Mouse (Mus musculus): ENCODE results near the gene Tmprss7. TPM values are rescaled to one million over a fixed set of nuclear protein-coding genes. Genes with fewer than 3 reads are reported as not detected.
A peak's percentile ranks its signal among the peaks of the same experiment; 100 is the strongest.

Tmprss7 gene
- polyA plus RNA-seq, 1 experiment from 2014 or later: 0.59 TPM

GRCm38 (mm10) chr16:45722460-45722951 lies 29.0 kb upstream of the Tmprss7 start:
- 23% methylated on average over 3 of the region's 3 CpGs for WGBS
- ATAC-seq (ENCODE audit: low FRiP score) (no peak), DNase-seq (ENCODE audit: low spot score) (no peak)

GRCm38 (mm10) chr16:45720022-45720630 lies 26.7 kb upstream of the Tmprss7 start:
- WGBS: 84% methylated on average over 10 of the region's 10 CpGs
- Histone ChIP-seq H3K4me2 (replicated peaks) (peak overlapping the region; percentile 71; the same call in 1 of the 2 replicates), H3K27ac (no peak overlapping the region; the same call in 1 of the 2 replicates), H3K4me3 (replicated peaks; ENCODE audit: low read length) (no peak overlapping the region), H3K9me3 (ENCODE audit: control insufficient read depth, low read length) (no peaks in the 10 kb centered on the region), H3K4me1 (replicated peaks; ENCODE audit: control insufficient read depth, insufficient read depth, low read length) (peaks cover 35% of the 10 kb centered on the region), H3K36me3 (replicated peaks; ENCODE audit: control insufficient read depth, insufficient read depth) (peaks cover 63% of the 10 kb centered on the region), H3K27me3 (ENCODE audit: control insufficient read depth, insufficient read depth, low read length) (no peaks in the 10 kb centered on the region), H3K9ac (no peak overlapping the region)
- no peak for ATAC-seq (ENCODE audit: low FRiP score)
- no peak for DNase-seq (ENCODE audit: low spot score)

More at GRCm38 (mm10) chr16:45722460-45722951, 29.0 kb upstream of the Tmprss7 start:
- peak overlapping the region; percentile 86 for H3K9ac ChIP-seq
- H3K4me3 ChIP-seq (replicated peaks; ENCODE audit: low read length): peak overlapping the region; percentile 52
- peak overlapping the region; percentile 71 for H3K4me2 ChIP-seq (replicated peaks)
- no peaks in the 10 kb centered on the region for H3K27me3 ChIP-seq (ENCODE audit: control insufficient read depth, insufficient read depth, low read length)
- H3K4me1 ChIP-seq (replicated peaks; ENCODE audit: control insufficient read depth, insufficient read depth, low read length): peaks cover 35% of the 10 kb centered on the region
- peaks cover 42% of the 10 kb centered on the region for H3K36me3 ChIP-seq (replicated peaks; ENCODE audit: control insufficient read depth, insufficient read depth)
- peak overlapping the region; percentile 96 for H3K27ac ChIP-seq
- no peaks in the 10 kb centered on the region for H3K9me3 ChIP-seq (ENCODE audit: control insufficient read depth, low read length)

GRCm38 (mm10) chr16:45718296-45718695 lies 24.8 kb upstream of the Tmprss7 start:
- Histone ChIP-seq H3K9me3 (ENCODE audit: control insufficient read depth, low read length) (no peaks in the 10 kb centered on the region), H3K4me1 (replicated peaks; ENCODE audit: control insufficient read depth, insufficient read depth, low read length) (peaks cover 35% of the 10 kb centered on the region), H3K27me3 (ENCODE audit: control insufficient read depth, insufficient read depth, low read length) (no peaks in the 10 kb centered on the region), H3K4me3 (replicated peaks; ENCODE audit: low read length) (no peak overlapping the region), H3K27ac (no peak overlapping the region), H3K36me3 (replicated peaks; ENCODE audit: control insufficient read depth, insufficient read depth) (peaks cover 77% of the 10 kb centered on the region), H3K9ac (no peak overlapping the region), H3K4me2 (replicated peaks) (no peak overlapping the region)
- DNase-seq (ENCODE audit: low spot score) (no peak), ATAC-seq (ENCODE audit: low FRiP score) (no peak)
- 95% methylated on average over 4 of the region's 4 CpGs for WGBS

GRCm38 (mm10) chr16:45714489-45715150 lies 21.2 kb upstream of the Tmprss7 start:
- Histone ChIP-seq H3K4me1 (replicated peaks; ENCODE audit: control insufficient read depth, insufficient read depth, low read length) (peaks cover 2% of the 10 kb centered on the region; the same call in 1 of the 2 replicates), H3K36me3 (replicated peaks; ENCODE audit: control insufficient read depth, insufficient read depth) (peaks cover 90% of the 10 kb centered on the region)
- WGBS: 86% methylated on average over 5 of the region's 5 CpGs

DNA sequence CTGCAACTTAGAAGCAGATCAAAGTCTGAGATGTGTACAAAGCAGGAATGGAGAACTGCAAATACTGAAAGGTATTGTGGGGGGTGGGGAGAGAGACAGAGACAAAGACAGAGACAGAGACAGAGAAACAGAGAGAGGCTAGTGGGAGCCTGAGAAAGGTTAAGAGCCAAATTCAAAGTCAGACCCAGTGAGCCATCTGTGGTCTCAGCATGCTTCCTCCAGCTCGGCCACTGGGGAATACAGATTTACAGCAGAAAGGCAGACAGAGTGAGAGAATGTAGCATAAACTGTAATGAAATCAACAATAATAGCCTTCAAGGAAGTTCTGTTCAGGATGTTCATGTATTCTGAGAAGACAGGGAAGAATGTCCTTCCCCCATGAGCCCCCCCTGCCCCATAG lies 20.4 kb upstream of the Tmprss7 start:
- WGBS: 73% methylated on average over 1 of the region's 1 CpGs
- peaks cover 85% of the 10 kb centered on the region for H3K36me3 ChIP-seq (replicated peaks; ENCODE audit: control insufficient read depth, insufficient read depth)
- no peak overlapping the region for H3K27ac ChIP-seq

More at GRCm38 (mm10) chr16:45714489-45715150, 21.2 kb upstream of the Tmprss7 start:
- Histone ChIP-seq H3K4me2 (replicated peaks) (no peak overlapping the region), H3K27ac (no peak overlapping the region), H3K9me3 (ENCODE audit: control insufficient read depth, low read length) (no peaks in the 10 kb centered on the region), H3K9ac (no peak overlapping the region), H3K4me3 (replicated peaks; ENCODE audit: low read length) (no peak overlapping the region), H3K27me3 (ENCODE audit: control insufficient read depth, insufficient read depth, low read length) (no peaks in the 10 kb centered on the region)
- no peak for ATAC-seq (ENCODE audit: low FRiP score)
- DNase-seq (ENCODE audit: low spot score): no peak

GRCm38 (mm10) chr16:45713261-45713660 lies 19.8 kb upstream of the Tmprss7 start:
- Histone ChIP-seq H3K9ac (no peak overlapping the region), H3K9me3 (ENCODE audit: control insufficient read depth, low read length) (no peaks in the 10 kb centered on the region), H3K36me3 (replicated peaks; ENCODE audit: control insufficient read depth, insufficient read depth) (peaks cover 79% of the 10 kb centered on the region), H3K4me2 (replicated peaks) (no peak overlapping the region), H3K4me3 (replicated peaks; ENCODE audit: low read length) (no peak overlapping the region), H3K27ac (no peak overlapping the region), H3K27me3 (ENCODE audit: control insufficient read depth, insufficient read depth, low read length) (no peaks in the 10 kb centered on the region), H3K4me1 (replicated peaks; ENCODE audit: control insufficient read depth, insufficient read depth, low read length) (no peaks in the 10 kb centered on the region)
- no peak for DNase-seq (ENCODE audit: low spot score)
- WGBS: 63% methylated on average over 5 of the region's 5 CpGs
- no peak for ATAC-seq (ENCODE audit: low FRiP score)

More for the DNA sequence above, 20.4 kb upstream of the Tmprss7 start:
- DNase-seq (ENCODE audit: low spot score) (no peak), ATAC-seq (ENCODE audit: low FRiP score) (no peak)
- Histone ChIP-seq H3K27me3 (ENCODE audit: control insufficient read depth, insufficient read depth, low read length) (no peaks in the 10 kb centered on the region), H3K9me3 (ENCODE audit: control insufficient read depth, low read length) (no peaks in the 10 kb centered on the region), H3K9ac (no peak overlapping the region), H3K4me3 (replicated peaks; ENCODE audit: low read length) (no peak overlapping the region), H3K4me2 (replicated peaks) (no peak overlapping the region), H3K4me1 (replicated peaks; ENCODE audit: control insufficient read depth, insufficient read depth, low read length) (no peaks in the 10 kb centered on the region)

DNA sequence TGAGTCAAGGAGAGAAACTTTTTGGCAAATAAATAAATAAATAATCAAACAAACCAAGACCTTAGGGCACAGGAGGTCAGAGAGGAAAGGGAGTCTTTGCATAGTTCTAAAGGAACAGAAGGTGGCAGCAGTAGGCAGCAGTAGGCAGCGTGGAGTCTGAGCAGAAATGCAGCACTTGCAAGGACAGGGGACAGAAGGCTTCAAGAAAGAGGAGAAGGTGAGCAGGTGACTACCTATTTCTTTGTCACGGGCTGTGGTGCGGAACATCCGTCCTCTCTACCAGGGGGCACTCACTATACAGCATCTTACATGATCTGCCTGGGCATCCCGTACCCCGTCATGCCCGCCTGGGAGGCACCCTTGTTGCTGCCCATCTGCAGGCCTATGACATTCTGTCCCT lies 17.8 kb upstream of the Tmprss7 start:
- no peaks in the 10 kb centered on the region for H3K4me1 ChIP-seq (replicated peaks; ENCODE audit: control insufficient read depth, insufficient read depth, low read length)
- H3K36me3 ChIP-seq (replicated peaks; ENCODE audit: control insufficient read depth, insufficient read depth): peaks cover 61% of the 10 kb centered on the region
- H3K4me3 ChIP-seq (replicated peaks; ENCODE audit: low read length): no peak overlapping the region
- no peaks in the 10 kb centered on the region for H3K9me3 ChIP-seq (ENCODE audit: control insufficient read depth, low read length)
- H3K27ac ChIP-seq: no peak overlapping the region
- H3K27me3 ChIP-seq (ENCODE audit: control insufficient read depth, insufficient read depth, low read length): no peaks in the 10 kb centered on the region
- no peak overlapping the region for H3K9ac ChIP-seq
- 76% methylated on average over 7 of the region's 7 CpGs for WGBS
- DNase-seq (ENCODE audit: low spot score) (no peak), ATAC-seq (ENCODE audit: low FRiP score) (peak; percentile 21; the same call in 1 of the 2 replicates)
- H3K4me2 ChIP-seq (replicated peaks): no peak overlapping the region

- no peak overlapping the region for H3K27ac ChIP-seq
- 82% methylated on average over 5 of the region's 5 CpGs for WGBS
- no peak overlapping the region for H3K4me2 ChIP-seq (replicated peaks)
- no peak overlapping the region for H3K9ac ChIP-seq
- H3K36me3 ChIP-seq (replicated peaks; ENCODE audit: control insufficient read depth, insufficient read depth): no peaks in the 10 kb centered on the region
- DNase-seq (ENCODE audit: low spot score) (no peak), ATAC-seq (ENCODE audit: low FRiP score) (no peak)
- no peak overlapping the region for H3K4me3 ChIP-seq (replicated peaks; ENCODE audit: low read length)
- no peaks in the 10 kb centered on the region for H3K27me3 ChIP-seq (ENCODE audit: control insufficient read depth, insufficient read depth, low read length)
- no peaks in the 10 kb centered on the region for H3K9me3 ChIP-seq (ENCODE audit: control insufficient read depth, low read length)
- no peaks in the 10 kb centered on the region for H3K4me1 ChIP-seq (replicated peaks; ENCODE audit: control insufficient read depth, insufficient read depth, low read length)
These were observed 5.8 kb upstream of the Tmprss7 start for GRCm38 (mm10) chr16:45699301-45699700.

- Histone ChIP-seq H3K9me3 (ENCODE audit: control insufficient read depth, low read length) (no peaks in the 10 kb centered on the region), H3K4me2 (replicated peaks) (no peak overlapping the region), H3K4me1 (replicated peaks; ENCODE audit: control insufficient read depth, insufficient read depth, low read length) (peaks cover 3% of the 10 kb centered on the region; the same call in 1 of the 2 replicates), H3K27ac (no peak overlapping the region), H3K9ac (no peak overlapping the region), H3K4me3 (replicated peaks; ENCODE audit: low read length) (no peak overlapping the region), H3K36me3 (replicated peaks; ENCODE audit: control insufficient read depth, insufficient read depth) (no peaks in the 10 kb centered on the region), H3K27me3 (ENCODE audit: control insufficient read depth, insufficient read depth, low read length) (no peaks in the 10 kb centered on the region)
- WGBS: 52% methylated on average over 6 of the region's 6 CpGs
- peak; percentile 74; the same call in 1 of the 2 replicates for ATAC-seq (ENCODE audit: low FRiP score)
- no peak for DNase-seq (ENCODE audit: low spot score)
These were observed 4.5 kb upstream of the Tmprss7 start for GRCm38 (mm10) chr16:45697996-45698395.
